Mouse (Mus musculus) lung, postnatal 4 days (tissue): ENCODE results near the gene Hist1h2an.

Experiments
- DNase-seq, 2 experiments: peaks; one replicate each; pipeline ENCODE4 v3.0.0; 2021

The Hist1h2an gene

DNA sequence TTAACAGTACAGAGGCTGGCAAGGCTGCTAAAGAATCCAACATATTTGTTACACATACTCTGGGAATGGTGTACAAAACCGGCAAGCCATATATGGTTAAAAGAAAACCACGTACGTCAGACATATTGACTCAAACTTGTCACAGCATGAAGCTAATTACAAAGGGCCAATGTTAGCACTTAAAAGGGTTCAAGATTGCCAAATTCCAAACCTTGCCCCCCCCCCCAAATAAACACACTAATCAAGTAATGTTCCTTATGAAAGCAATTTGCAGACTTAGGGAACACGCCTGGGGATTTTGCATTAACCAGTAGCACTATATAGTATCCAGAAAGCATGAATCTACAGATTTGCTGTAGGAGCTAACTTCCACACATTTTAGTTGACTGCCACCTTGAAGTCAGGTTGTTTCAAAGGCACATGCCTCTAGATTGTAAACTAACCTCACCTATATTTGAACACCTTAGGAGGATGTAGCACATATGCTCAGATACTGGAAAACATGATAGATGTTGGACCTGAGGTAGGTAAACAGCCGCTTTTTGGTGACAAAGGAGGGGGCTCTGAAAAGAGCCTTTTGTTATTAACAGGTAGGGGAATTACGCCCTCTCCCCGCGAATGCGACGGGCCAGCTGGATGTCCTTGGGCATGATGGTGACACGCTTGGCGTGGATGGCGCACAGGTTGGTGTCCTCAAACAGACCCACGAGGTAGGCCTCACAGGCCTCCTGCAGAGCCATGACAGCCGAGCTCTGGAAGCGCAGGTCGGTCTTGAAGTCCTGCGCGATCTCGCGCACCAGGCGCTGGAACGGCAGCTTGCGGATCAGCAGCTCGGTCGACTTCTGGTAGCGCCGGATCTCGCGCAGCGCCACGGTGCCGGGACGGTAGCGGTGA, 4.4 kb downstream of the Hist1h2an start:
- DNase-seq, result peak; percentile 23 to 24

GRCm38 (mm10) chr13:21781639-21782038, 5.4 kb downstream of the Hist1h2an start:
- DNase-seq, result no peak

DNA sequence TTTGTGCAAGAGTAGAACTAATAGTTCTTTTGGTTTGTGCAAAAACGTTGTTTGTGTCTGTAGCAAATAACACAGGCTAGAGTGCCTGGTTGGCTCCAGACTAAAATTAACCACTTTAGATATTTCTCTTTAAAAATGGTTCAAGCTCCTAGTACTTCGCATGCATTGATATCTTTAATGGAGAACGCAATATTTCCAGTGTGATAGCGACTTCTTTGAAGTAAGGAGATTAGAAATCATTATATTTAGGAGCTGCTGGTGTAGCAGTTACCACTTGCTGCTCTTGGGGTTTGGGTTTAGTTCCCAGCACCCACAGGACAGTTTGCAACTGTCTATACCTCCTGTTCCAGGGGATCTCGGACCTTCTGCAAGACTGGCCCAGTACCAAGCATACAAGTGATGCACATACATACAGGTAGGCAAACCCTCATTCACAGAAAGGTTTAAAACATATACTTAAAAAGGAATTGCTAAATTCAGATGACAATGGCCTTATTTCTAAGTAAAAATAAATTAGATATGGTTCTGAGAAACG, 5.9 kb downstream of the Hist1h2an start:
- no peak for DNase-seq

- DNase-seq, result peak; percentile 69 to 70
These were observed 7.0 kb downstream of the Hist1h2an start, which contains the start of gene Hist1h1b for GRCm38 (mm10) chr13:21779767-21780731. Gene Hist1h1b (minus strand): TSS chr13:21780625.

- DNase-seq, result peak; percentile 62 to 75
These were observed 7.9 kb downstream of the Hist1h2an start for GRCm38 (mm10) chr13:21778814-21779766.

DNA sequence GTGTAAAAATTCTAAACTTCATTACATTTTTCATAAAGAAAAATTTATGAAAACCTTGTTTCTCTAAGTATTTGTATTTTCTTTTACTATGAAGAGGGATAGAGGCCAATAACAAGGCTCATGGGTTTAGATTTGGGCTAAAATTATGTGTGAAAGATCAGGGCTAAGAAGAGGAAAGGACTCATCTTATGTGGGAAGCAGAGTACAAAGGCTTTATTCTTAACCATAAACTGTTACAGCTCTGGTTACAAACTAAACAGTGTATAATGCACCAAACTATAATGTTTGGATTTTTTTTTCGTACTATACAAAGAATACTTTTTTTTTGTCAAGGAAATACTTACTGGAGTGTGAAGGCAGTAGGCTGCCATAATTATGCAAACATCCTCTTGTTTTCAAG, 31.3 kb downstream of the Hist1h2an start:
- DNase-seq, result no peak

GRCm38 (mm10) chr13:21754294-21755001, 32.6 kb downstream of the Hist1h2an start:
- peak in 1 of 2 experiments; percentile 56 for DNase-seq

GRCm38 (mm10) chr13:21753524-21754285, 33.3 kb downstream of the Hist1h2an start, which contains the start of the genes Hist1h2ak and Hist1h2bn:
Gene Hist1h2ak (minus strand): TSS chr13:21753827.
Gene Hist1h2bn (plus strand): TSS chr13:21754123.
- DNase-seq, result peak; percentile 65 to 72

GRCm38 (mm10) chr13:21753051-21753523, 33.9 kb downstream of the Hist1h2an start:
- no peak for DNase-seq

DNA sequence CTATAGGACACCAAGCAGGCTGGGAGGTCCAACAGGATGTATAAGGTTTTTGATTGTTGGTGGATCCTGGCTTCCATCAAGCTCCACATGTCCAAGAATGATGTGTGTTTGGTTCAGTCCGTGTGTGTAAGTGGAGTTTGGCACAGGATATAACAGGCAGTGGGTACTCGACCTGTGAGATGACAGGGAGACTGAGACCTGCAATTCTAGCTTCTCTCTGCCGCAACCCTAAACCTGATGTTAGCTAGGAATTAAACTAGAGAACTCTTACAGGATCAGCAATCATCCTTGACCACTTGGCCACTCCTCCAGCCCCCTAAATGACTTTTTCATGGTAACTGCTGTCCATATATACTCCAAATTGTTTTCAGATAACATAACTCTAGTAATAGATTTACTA, 34.7 kb downstream of the Hist1h2an start:
- no peak for DNase-seq

DNA sequence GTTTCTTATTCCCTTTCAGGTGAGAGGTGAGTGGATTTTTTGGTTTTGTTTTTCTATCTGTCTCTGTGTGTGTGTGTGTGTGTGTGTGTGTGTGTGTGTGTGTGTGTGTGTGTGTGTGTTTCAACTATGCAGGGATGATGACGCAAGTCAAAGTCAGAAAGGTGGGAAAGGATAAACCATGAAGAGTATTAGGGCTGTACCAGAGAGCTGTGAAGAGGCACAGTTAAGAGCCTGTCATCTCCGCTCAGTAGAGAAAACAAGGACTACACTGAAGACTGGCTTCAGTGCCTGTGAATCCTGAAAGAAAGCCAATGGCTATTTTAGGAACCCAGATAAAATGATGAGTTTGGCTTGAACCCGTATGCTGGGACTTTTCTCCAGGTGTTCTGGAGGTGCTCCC, 35.2 kb downstream of the Hist1h2an start:
- no peak for DNase-seq

DNA sequence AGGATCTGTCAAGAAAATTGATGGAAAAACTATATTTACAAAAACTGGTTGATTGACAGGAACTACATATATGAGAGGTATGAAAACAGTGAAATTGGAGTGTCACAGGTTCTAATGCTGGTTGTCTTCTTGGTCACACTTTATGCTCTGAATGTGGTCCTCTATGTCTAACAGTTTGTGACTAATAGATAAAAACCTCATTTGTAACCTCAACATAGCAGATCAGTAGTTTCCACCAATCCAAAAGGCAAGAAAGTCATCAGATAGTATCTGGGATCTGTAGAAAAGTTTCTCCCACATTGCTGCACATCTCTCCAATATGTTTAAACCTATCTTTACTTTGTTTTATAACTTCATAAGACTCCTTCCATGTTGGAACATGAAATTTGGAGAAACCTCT, 35.6 kb downstream of the Hist1h2an start:
- DNase-seq, result no peak

- DNase-seq, result peak; percentile 94
These were observed 36.6 kb downstream of the Hist1h2an start, which contains the start of gene Hist1h4k for GRCm38 (mm10) chr13:21750159-21751017. Gene Hist1h4k (minus strand): TSS chr13:21750505.

DNA sequence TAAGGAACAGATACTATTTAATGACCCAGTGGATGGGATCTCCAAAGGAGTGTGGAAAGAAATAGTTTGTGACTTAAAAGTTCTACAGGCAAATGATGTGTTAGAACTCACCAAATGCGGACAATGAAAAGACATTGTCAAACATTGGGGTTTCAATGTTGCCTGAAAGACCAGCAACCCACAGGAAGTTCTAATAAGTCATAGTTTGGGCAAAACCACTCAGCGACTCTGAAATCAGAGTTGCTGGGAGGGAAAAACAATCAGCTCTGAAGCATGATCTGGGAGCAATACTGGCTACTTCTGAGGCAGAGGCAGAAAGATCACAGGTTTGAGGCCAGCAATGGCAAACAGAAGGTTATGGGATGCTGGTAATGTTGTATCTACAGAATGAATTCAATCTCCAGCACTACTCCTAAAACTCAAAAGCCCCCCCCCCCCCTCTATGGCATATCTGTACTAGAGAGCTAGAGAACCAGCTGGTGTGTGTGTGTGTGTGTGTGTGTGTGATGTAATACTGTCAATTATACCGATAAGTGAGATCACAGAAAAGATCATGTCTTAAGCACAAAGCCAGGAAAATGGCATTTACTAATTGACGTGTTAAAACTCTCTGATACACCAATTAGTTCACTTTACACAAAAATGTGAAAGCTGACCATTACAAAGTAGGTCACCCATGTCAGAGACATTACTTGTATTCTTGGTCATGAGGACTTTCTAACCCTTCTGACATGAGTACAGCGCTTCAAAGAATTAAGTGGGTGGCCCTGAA, 37.4 kb downstream of the Hist1h2an start:
- DNase-seq, result no peak

GRCm38 (mm10) chr13:21745006-21745405, 42.0 kb downstream of the Hist1h2an start:
- no peak for DNase-seq
